Mouse (Mus musculus): Measurements from ENCODE around the gene Csdc2.

GRCm38 (mm10) chr15:81896407-81896806, 40.2 kb upstream of the Csdc2 start:
- TF ChIP-seq POLR2A (IDR thresholded peaks at IDR 0.05; ENCODE audit: insufficient read length, low read depth) (no peak), CEBPB (IDR thresholded peaks at IDR 0.05; ENCODE audit: insufficient read depth, poor library complexity, severe bottlenecking) (no peak)
